Comparison of ENCODE assay signal across 7 mouse cellular contexts in genomic region chr10:90829394-90830267, GRCm38 (mm10).
DNase-seq lines count a peak whose midpoint lies in the region; ATAC-seq and TF ChIP-seq lines count a peak whose summit lies in the region.

No protein-coding gene starts in this region.

- peak overlapping the region; percentile 93 for H3K9ac ChIP-seq in ES-Bruce4 (ENCODE audit: low read depth, poor library complexity, severe bottlenecking)
- peak overlapping the region; percentile 53 for H3K9ac ChIP-seq in embryonic facial prominence, embryonic 11.5 days (replicated peaks; ENCODE audit: low read length)
- H3K9ac ChIP-seq in hindbrain, embryonic 12.5 days: peak overlapping the region; percentile 77
- H3K9ac ChIP-seq in limb, embryonic 15.5 days: no peak overlapping the region

- WGBS in embryonic facial prominence, embryonic 11.5 days: under 1% methylated on average over 50 of the region's 76 CpGs
- WGBS in hindbrain, embryonic 12.5 days: 2% methylated on average over 43 of the region's 76 CpGs
- whole genome bisulfite sequencing in limb, embryonic 15.5 days: 1% methylated on average over 27 of the region's 76 CpGs
- WGBS in lung, adult 2 months: under 1% methylated on average over 57 of the region's 76 CpGs

- H3K79me2 ChIP-seq in C2C12 (ENCODE audit: control insufficient read depth, insufficient read depth): no peaks in the 10 kb centered on the region

- no peak overlapping the region for H3K4me3 ChIP-seq in C2C12 (ENCODE audit: insufficient read depth, poor library complexity, severe bottlenecking)
- H3K4me3 ChIP-seq in ES-Bruce4 (ENCODE audit: low read depth, low read length): peak overlapping the region; percentile 91
- H3K4me3 ChIP-seq in embryonic facial prominence, embryonic 11.5 days (ENCODE audit: low read depth, low read length): peak overlapping the region; percentile 59
- H3K4me3 ChIP-seq in hindbrain, embryonic 12.5 days: peak overlapping the region; percentile 58
- H3K4me3 ChIP-seq in limb, embryonic 15.5 days: peak overlapping the region; percentile 56
- H3K4me3 ChIP-seq in lung, adult 2 months (replicated peaks; ENCODE audit: extremely low read depth, low read depth, low read length): no peak overlapping the region

- ATAC-seq in embryonic facial prominence, embryonic 11.5 days (replicated peaks; ENCODE audit: insufficient number of reproducible peaks, low FRiP score, low TSS enrichment, low read depth): peak; percentile 72
- ATAC-seq in hindbrain, embryonic 12.5 days (ENCODE audit: low FRiP score): peak; percentile 90
- ATAC-seq in limb, embryonic 15.5 days (ENCODE audit: insufficient number of reproducible peaks, low FRiP score, low TSS enrichment, low read depth): no peak

- 0 out of 2 replicates have a peak, but pooled peaks cover 3% of the 10 kb centered on the region for H3K9me3 ChIP-seq in ES-Bruce4 (replicated peaks; ENCODE audit: control insufficient read depth, insufficient read depth, low read length, poor library complexity, severe bottlenecking)
- H3K9me3 ChIP-seq in embryonic facial prominence, embryonic 11.5 days (replicated peaks; ENCODE audit: control insufficient read depth, low read length): no peaks in the 10 kb centered on the region
- no peaks in the 10 kb centered on the region for H3K9me3 ChIP-seq in hindbrain, embryonic 12.5 days (replicated peaks)
- no peaks in the 10 kb centered on the region for H3K9me3 ChIP-seq in limb, embryonic 15.5 days

- TF ChIP-seq CTCF in C2C12 (IDR thresholded peaks at IDR 0.05; ENCODE audit: control insufficient read depth, insufficient read depth, insufficient read length) (no peak), ES-Bruce4 (IDR thresholded peaks at IDR 0.05; ENCODE audit: low read depth, low read length) (no peak)
- TF ChIP-seq CTCF in lung, adult 2 months (IDR thresholded peaks at IDR 0.05; ENCODE audit: insufficient read depth, low read length): no peak

- no peaks in the 10 kb centered on the region for H3K36me3 ChIP-seq in C2C12 (ENCODE audit: control insufficient read depth, insufficient read depth)
- no peaks in the 10 kb centered on the region for H3K36me3 ChIP-seq in ES-Bruce4 (ENCODE audit: control insufficient read depth, insufficient read depth, low read length, poor library complexity, severe bottlenecking)
- no peaks in the 10 kb centered on the region for H3K36me3 ChIP-seq in embryonic facial prominence, embryonic 11.5 days (replicated peaks; ENCODE audit: control insufficient read depth, insufficient read depth, low read depth, low read length)
- H3K36me3 ChIP-seq in hindbrain, embryonic 12.5 days: no peaks in the 10 kb centered on the region
- H3K36me3 ChIP-seq in limb, embryonic 15.5 days: no peaks in the 10 kb centered on the region

- TF ChIP-seq EP300 in ES-Bruce4 (IDR thresholded peaks at IDR 0.05; ENCODE audit: insufficient read depth, low read depth, low read length): no peak

- H3K79me3 ChIP-seq in C2C12 (ENCODE audit: low read depth): no peaks in the 10 kb centered on the region

- H3K4me1 ChIP-seq in ES-Bruce4 (ENCODE audit: control insufficient read depth, insufficient read depth, low read length): no peaks in the 10 kb centered on the region
- H3K4me1 ChIP-seq in embryonic facial prominence, embryonic 11.5 days (ENCODE audit: control insufficient read depth, insufficient read depth, low read length): no peaks in the 10 kb centered on the region
- H3K4me1 ChIP-seq in hindbrain, embryonic 12.5 days: 0 out of 2 replicates have a peak, but pooled peaks cover 4% of the 10 kb centered on the region
- H3K4me1 ChIP-seq in limb, embryonic 15.5 days: peaks cover 12% of the 10 kb centered on the region
- H3K4me1 ChIP-seq in lung, adult 2 months (ENCODE audit: control insufficient read depth, insufficient read depth, low read length): no peaks in the 10 kb centered on the region

- no peak overlapping the region for H3K27ac ChIP-seq in ES-Bruce4 (ENCODE audit: insufficient read depth, low read length)
- H3K27ac ChIP-seq in embryonic facial prominence, embryonic 11.5 days (replicated peaks; ENCODE audit: low read depth, low read length): no peak overlapping the region
- peak overlapping the region; percentile 91 for H3K27ac ChIP-seq in hindbrain, embryonic 12.5 days
- no peak overlapping the region for H3K27ac ChIP-seq in limb, embryonic 15.5 days

- peak overlapping the region; percentile 32 for H3ac ChIP-seq in C2C12 (ENCODE audit: control insufficient read depth, insufficient read length, low read depth)

- DNase-seq in embryonic facial prominence, embryonic 11.5 days (ENCODE audit: low spot score): peak; percentile 58
- DNase-seq in right cerebral cortex, postnatal 10 days (ENCODE audit: low spot score in 2 of 2): peak; percentile 73 to 77
- no peak for DNase-seq in lung, adult 2 months

- H3K4me2 ChIP-seq in embryonic facial prominence, embryonic 11.5 days (ENCODE audit: low read depth, low read length): peak overlapping the region; percentile 97
- H3K4me2 ChIP-seq in hindbrain, embryonic 12.5 days (replicated peaks): peak overlapping the region; percentile 82
- H3K4me2 ChIP-seq in limb, embryonic 15.5 days: peak overlapping the region; percentile 97

- peaks cover 41% of the 10 kb centered on the region for H3K27me3 ChIP-seq in C2C12 (ENCODE audit: control insufficient read depth, insufficient read depth, insufficient read length)
- H3K27me3 ChIP-seq in ES-Bruce4 (ENCODE audit: control insufficient read depth, insufficient read depth, low read length, poor library complexity, severe bottlenecking): peaks cover 16% of the 10 kb centered on the region
- peaks cover 44% of the 10 kb centered on the region for H3K27me3 ChIP-seq in embryonic facial prominence, embryonic 11.5 days (ENCODE audit: control insufficient read depth, insufficient read depth, low read length)
- H3K27me3 ChIP-seq in hindbrain, embryonic 12.5 days: peaks cover 54% of the 10 kb centered on the region
- peaks cover 73% of the 10 kb centered on the region for H3K27me3 ChIP-seq in limb, embryonic 15.5 days

- TF ChIP-seq POLR2A in ES-Bruce4 (IDR thresholded peaks at IDR 0.05; ENCODE audit: insufficient read depth, low read length): no peak
- no peak for TF ChIP-seq POLR2A in lung, adult 2 months (IDR thresholded peaks at IDR 0.05; ENCODE audit: borderline replicate concordance, extremely low read depth, low read depth, low read length)

TF ChIP-seq in C2C12, 6 proteins besides CTCF, POLR2A, EP300 and RAD21:
- no peak for TF ChIP-seq CEBPB (IDR thresholded peaks at IDR 0.05; ENCODE audit: low read depth)
- no peak for TF ChIP-seq MYOG (IDR thresholded peaks at IDR 0.05; ENCODE audit: control insufficient read depth, extremely low read depth, insufficient read length)
- no peak for TF ChIP-seq USF1 (IDR thresholded peaks at IDR 0.05; ENCODE audit: low read depth)
- no peak for TF ChIP-seq FOSL1 (IDR thresholded peaks at IDR 0.05; ENCODE audit: insufficient read depth, low read length, poor library complexity, severe bottlenecking)
- TF ChIP-seq MYOD1 (IDR thresholded peaks at IDR 0.05; ENCODE audit: control insufficient read depth, insufficient read length, low read depth): no peak
- TF ChIP-seq MAX (IDR thresholded peaks at IDR 0.05): no peak

Comparison
In these comparisons a context has a peak if more than half of its experiments do, and no peak if none do; other contexts are left out.
1. H3K4me3 ChIP-seq: peak in ES-Bruce4 (single experiment), embryonic facial prominence, embryonic 11.5 days (single experiment), hindbrain, embryonic 12.5 days (single experiment) and limb, embryonic 15.5 days (single experiment); none in C2C12 (single experiment) and lung, adult 2 months (single experiment).
2. Peak in every context shown above with its lines, with median percentiles within 50 percentile points of each other: H3K4me2 ChIP-seq.